27 mouse cellular contexts compared by ENCODE assay signal in genomic region chr15:84455286-84455685, GRCm38 (mm10).
"Had no signal": no experiment of that assay in that cellular context is flagged by ENCODE, and none has a peak within 500 bp of the region (broad histone marks: within the 10 kb centered on the region; RNA-seq: fewer than 3 reads in every experiment).

No protein-coding gene starts in this region.

- H3K4me2 ChIP-seq: heart, embryonic 11.5 days; heart, embryonic 13.5 days; heart, embryonic 15.5 days; hindbrain, embryonic 13.5 days; hindbrain, embryonic 15.5 days; kidney, embryonic 15.5 days; limb, embryonic 13.5 days; limb, embryonic 15.5 days; liver, embryonic 11.5 days; liver, embryonic 13.5 days had no signal

- H3K27ac ChIP-seq: gastrocnemius, adult 2 months; heart, adult 2 months; heart, embryonic 13.5 days; heart, embryonic 15.5 days; hindbrain, embryonic 13.5 days; hindbrain, embryonic 15.5 days; kidney, embryonic 15.5 days; kidney, postnatal 0 days; limb, embryonic 13.5 days; limb, embryonic 15.5 days; liver, embryonic 13.5 days had no signal

- H3K9me3 ChIP-seq: heart, embryonic 15.5 days; hindbrain, embryonic 13.5 days; hindbrain, embryonic 15.5 days; kidney, embryonic 15.5 days; limb, embryonic 13.5 days; limb, embryonic 15.5 days; liver, embryonic 13.5 days had no signal

- H3K36me3 ChIP-seq: heart, embryonic 13.5 days; heart, embryonic 15.5 days; hindbrain, embryonic 13.5 days; hindbrain, embryonic 15.5 days; kidney, embryonic 15.5 days; limb, embryonic 13.5 days; limb, embryonic 15.5 days; liver, embryonic 13.5 days had no signal

- H3K9ac ChIP-seq: heart, embryonic 13.5 days; heart, embryonic 15.5 days; hindbrain, embryonic 13.5 days; hindbrain, embryonic 15.5 days; kidney, embryonic 15.5 days; limb, embryonic 13.5 days; limb, embryonic 15.5 days; liver, embryonic 13.5 days had no signal

- DNase-seq: gastrocnemius, adult 2 months; gastrocnemius, postnatal 10 days; gastrocnemius, postnatal 25 days; heart, adult 11 months; heart, adult 2 months; heart, postnatal 14 days; heart, postnatal 36 days; kidney, adult 11 months; kidney, adult 2 months; kidney, adult 9 months; kidney, postnatal 14 days; kidney, postnatal 36 days; layer of hippocampus, adult 9-11 months; layer of hippocampus, postnatal 36 days; left cerebral cortex, postnatal 4 days; liver, embryonic 13.5 days had no signal

- H3K4me3 ChIP-seq: gastrocnemius, adult 2 months; heart, adult 2 months; heart, embryonic 13.5 days; heart, embryonic 15.5 days; hindbrain, embryonic 13.5 days; hindbrain, embryonic 15.5 days; kidney, embryonic 15.5 days; limb, embryonic 13.5 days; limb, embryonic 15.5 days; liver, embryonic 13.5 days had no signal

- ATAC-seq: intestine, embryonic 16.5 days had no signal

- H3K27me3 ChIP-seq: hindbrain, embryonic 15.5 days had no signal
